Mouse (Mus musculus) kidney, adult 9 months (tissue): ENCODE measurements at regions not wholly inside any gene's neighbourhood (a gene's known extent, or its start where the extent isn't known, plus 50 kb on each side); places are given as distances from the start of the nearest gene placed in this dataset.

Experiments
- DNase-seq: peaks from one replicate; pipeline ENCODE4 v3.0.0; 2022

DNA sequence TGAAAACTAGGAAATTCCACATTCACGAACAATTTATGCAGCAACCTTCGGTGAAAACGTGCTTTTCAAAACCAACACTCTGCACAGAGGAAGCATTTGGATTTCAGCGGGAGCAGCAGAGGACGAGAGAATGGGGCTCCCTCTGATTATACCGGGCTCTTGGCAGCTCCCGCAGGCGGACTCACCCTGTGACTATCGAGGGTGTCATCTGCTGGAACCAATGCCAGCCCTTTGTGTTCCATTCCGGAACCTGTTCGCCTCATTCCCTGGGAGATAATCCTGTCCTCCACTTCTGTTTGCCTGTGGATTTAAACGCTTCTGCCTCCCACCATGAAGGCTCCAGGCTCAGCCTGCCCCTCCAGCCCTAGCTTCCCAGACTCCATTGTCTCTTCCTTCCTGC lies 77.1 kb downstream of the Utp18 start:
- DNase-seq = no peak

DNA sequence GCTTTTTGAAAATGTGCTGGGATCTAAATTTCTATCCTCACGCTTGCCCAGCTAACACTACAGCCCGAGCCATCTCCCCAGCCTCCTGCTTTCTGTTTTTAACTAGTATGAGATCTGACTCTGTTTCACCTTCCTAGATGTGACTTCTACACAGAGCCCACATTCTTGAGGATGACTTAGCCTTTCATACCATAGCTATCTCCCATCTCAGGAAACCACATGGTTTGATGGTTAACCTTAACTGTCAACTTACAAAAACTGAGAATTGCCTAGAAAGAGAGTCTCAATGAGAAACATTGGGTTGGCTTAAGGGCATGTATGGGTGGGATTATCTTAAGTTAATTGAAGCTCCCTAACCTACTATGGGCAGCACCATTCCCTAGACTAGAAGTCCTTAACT lies 78.4 kb downstream of the Utp18 start:
- DNase-seq = no peak

DNA sequence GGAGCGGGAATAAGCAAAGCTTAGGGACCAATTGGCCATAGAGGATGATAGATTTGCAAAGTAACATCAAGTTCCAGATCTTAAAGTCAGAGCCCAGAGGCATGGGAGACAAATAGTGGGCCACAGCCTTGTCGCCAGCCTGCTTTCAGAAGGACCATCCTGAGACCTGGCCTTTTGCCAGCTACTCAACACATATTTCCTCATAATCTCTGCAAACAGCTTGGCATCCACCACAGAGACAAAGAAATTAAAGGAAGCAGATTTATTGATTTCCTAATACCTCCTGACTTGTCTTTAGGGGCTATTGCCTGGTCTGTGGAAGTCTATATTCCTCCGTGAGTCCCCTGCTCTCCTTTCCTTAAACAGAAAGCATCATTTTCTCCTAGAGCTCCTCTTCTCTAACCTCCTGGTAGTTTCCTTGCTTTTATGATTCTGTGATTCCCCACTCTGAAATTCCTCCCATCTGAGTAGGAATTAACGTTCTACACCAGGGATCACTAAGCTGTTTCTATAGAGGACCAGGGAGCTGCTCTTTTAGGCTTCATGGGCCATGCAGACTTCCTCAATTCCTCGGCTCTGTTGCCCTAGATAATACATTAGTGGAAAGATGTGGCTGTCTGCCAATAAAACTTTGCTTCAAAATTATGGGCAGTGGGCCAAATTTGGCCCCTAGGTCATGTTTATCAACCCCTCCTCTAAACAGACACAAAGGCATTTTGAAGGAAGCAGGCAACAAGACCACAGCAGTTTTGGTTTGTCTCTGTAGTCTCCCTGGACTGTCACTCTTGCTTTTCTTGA lies 114.2 kb downstream of the Utp18 start:
- no peak for DNase-seq

DNA sequence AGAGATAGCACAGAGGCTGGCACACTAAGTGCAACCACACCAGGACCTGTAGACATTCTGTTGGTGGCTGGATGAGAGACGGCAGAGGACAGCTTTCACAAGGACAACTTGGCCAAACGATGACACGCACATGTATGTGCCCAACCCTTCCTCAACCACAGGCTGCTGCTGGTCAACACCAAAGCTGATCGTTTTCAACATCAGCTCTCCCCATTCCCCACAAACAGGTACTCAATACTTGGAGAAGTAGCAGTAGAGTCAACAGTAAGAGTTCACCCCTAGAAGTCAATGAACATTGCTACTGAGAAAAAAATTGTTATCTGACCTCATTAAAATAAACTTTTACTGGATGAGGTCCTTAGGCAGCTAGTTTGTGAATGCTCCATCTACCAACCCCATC lies 119.6 kb downstream of the Utp18 start:
- DNase-seq = no peak

DNA sequence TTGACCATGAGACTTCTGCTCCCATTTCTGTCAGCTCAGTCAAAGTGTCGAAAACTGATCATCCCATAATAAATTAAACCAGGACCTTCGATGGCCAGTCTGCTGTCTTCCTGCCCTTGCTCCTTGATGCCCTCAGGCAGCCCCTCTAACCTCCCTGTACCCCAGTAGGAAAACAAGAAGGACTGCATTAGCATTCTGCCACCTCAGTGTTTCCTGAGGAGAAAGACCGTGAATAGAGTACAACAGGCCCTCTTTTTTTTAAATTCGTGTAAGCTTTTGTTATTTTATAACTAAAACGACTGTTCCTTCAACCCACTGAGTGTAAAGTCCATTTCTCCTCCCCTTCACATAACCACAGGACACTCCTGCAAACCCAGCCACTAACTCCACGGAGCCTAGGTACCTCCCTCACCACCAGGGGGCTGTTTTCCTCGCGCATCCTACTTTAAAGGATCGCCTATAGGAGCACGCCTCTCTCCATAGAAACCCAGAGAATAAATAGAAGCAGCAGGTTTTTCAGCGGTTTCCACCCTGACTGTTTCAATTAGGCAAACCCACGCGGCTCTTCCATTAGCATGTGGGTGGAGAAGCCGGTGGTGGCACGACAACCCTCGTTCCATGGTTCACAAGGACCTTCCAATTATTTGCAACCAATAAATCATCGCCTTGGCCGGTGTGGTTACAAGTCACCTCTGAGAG lies 122.6 kb downstream of the Utp18 start:
- peak; percentile 79 for DNase-seq

DNA sequence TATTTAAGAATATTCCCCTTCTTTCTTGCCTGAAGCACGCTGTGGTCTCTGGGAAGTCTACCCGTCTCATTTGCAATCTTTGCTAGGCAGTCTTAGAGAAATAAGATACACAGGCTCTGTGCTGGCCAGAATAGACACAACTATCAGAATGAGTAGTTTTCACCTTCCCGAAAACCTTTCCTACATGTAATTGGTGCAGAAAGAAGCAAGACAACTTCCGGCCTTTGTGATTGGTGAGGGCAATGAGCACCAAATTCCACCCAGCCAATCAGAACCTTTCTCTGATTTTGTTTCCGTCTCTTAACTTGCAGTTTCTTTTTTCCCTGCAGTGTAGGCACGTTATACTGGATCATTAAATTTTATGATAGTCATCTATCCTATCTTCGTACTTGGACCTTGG lies 127.7 kb downstream of the Utp18 start:
- no peak for DNase-seq

DNA sequence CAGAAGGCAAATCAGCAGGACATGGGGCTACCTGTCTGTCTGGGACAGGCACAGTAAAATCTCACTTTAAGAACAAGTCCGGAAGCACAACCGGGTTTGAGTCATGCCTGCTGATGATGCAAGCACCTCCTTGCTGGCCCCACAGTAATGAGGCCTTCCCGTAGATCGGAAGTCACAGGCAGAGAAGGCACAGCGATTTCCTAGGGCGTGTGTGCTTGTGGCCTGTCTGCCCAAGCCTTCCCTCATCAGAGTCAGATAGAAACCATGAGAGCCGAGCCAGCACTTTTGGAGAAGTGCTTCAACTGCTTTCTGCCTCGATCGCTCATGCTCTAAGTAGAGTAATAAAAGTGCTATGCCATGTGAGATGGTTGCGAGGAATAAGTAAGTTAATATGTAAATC lies 148.9 kb downstream of the Utp18 start:
- no peak for DNase-seq

DNA sequence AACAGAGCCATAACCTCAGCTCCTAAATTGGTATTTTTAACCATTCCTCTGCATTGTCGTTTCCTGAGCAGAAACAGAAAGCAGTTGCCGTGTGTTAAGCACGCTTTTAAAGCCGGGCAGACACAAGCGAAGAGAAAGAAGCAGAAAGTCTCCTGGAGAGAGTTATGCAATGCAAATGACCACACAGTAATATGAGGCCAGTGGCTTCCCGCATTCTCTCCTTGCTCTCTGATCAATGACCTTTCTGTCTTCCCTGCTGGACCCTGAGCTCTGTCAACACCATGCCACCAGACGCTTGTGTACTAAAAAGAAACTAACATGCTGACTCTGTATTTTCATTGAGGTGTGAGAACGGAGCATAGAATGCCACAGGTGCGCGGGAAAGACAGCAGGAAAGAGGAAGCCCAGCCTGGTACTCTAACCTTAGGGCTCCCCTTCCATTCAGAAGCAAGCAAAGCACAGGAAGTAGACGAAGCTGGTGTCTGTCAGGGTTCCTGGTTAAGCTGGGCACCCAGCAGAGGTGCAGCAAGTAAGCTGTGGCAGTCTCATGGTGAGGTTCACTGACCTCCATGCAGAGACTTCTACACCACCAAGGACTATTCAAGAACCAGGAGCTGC lies 151.9 kb downstream of the Utp18 start:
- DNase-seq = peak; percentile 42

DNA sequence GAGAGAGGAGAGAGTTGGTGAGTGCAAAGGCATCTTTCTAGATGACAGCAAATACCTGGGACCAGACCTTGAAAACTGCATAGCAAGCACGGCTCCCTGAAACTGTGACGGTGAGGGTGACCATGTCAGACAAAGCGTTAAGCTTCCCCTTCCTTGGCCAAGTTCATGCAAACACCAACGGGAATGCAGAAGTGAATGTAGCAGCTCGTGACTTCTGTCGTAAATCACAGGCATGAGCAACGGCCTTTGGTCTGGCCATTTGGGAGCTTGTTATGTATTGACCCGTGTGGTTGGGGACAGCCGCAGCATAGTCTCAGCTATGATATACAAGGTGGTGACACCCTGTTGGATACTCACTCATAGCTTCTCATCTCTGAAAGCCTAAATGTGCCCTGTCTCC lies 156.4 kb downstream of the Utp18 start:
- no peak for DNase-seq

DNA sequence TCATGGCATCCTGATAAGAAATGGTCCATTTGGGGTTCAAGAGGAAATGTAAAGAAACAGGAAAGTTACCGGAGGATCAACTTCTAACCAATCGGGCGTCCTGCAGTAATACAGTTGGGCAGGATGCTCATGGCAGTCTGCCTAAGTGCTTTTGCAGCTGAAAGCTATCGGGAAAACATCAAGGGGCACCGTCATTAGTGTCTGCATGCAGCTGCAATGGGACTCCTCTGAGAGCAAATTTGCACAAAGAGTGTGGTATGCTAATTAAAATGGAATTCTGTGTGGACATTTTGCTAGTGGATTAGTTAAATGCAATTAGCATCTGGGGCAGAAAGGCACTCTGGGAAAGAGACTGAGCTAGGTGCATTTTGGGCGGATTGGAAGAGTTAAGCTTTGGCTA lies 160.3 kb downstream of the Utp18 start:
- DNase-seq = no peak

DNA sequence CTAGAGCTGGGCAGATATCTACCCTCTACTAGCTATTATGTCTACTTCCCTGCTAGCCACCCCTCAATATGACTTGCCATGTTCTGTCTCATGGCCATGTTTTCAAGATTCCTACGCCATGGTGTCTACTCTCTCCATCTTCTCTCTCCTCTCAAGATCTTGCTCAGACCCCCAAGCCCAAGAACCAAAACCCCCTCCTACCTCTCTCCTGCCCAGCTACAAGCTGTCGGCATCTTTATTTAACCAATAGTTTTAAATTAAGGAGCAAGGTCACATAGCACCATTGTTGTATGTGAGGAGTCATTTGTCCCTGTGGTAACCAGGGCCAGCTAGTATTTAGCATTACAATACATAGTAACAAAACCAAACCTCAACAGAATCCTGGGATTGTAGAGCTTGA lies 166.4 kb downstream of the Utp18 start:
- DNase-seq = no peak

DNA sequence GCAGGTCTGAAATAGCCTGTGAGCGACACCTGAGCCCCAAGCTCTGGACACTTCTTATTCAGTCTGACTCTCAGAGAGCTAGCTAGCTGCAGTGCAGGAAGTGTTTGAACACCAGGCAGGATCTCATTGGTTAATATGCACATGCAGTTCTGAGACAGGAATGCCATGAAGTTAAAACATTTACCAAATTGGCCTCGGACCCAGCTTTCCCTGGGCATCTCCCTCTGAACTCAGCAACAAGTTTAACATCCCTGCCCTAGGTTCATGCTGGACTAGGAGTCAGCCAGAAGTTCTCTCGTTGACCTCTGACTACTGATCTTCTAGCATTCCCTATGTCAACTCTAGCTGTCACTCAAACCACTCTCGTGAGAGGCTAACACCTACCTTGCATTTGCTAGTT lies 175.9 kb downstream of the Utp18 start:
- DNase-seq = peak; percentile 91

DNA sequence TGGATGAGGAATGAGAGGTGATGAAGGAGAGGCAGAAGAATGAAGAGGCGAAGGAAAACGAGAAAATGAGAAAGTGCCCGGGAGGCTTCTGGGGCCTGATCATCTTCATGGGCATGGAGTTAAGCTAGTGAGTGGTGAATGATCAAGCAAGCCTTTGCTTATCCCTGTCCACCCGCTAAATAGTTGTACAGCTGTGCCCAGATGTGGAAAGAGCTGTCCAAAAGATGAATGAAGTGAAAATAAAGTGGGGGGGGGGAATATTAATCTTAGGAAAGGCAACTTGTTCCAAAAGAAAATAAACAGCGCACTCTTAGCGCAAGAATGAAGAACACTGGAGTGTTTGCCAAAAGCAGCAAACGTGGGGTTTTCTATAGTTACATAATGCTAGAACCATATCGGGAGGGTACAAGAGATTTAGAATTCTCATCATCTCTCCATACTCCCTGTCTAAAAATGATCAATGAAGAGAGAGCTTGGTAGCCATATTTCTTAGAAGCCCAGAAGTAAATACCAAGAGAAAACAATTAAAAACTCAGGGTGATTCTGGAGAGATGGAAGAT lies 188.5 kb downstream of the Utp18 start:
- no peak for DNase-seq

DNA sequence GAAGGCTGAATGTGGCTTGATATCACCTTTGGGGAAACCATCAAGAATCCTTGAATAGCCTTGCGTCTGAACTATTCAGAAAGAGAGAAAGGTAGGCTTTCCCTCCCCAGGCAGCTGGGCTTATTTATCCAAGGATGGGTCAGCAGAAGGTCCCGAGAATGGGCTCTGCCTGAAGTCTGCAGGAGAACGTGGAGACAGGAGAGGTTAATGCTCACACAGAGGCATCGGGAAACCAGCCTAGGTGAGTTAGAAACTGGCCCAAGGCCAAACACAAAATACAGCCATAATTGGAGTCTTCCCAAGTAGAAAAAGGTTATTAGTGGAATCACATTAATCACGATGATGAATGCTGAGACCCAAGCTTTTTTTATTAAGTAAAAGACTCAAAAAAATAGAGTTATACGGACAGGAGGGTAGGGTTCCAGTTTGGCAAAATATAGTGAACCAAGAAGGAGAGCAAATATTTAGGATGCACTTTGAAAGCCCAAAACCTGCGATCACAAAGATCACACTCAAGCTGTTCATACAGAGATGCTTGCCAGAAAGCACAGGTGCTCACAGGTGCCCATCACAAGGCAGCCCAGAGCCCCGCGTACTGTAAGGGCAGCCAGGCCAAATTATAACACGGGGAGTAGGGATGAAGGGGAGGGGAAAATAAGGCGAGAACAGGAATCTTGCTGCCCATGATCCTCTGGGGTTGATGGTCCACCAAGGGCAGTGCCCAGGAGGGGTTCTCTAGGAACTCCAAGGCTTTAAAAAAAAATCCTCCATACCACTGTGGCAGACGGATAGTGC lies 189.3 kb downstream of the Utp18 start:
- DNase-seq = no peak

DNA sequence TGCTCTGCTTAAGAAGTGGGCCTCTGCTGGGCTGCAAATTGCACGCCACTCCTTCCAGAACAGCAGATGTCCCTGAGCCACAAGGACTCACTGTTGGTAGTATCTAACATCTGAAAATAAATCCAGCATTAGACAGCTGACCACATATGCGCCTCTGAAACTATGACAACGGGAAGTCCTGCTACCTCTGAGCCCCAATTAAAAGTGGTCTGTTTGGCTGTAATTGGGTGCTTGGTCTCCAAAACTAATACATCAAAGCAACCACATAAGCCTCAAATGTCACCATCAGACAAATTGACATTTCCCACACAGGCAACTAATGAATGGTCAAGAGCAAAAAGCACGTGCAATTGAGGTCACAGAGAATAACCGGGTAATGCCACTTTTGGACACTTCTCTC lies 201.9 kb downstream of the Utp18 start:
- no peak for DNase-seq

DNA sequence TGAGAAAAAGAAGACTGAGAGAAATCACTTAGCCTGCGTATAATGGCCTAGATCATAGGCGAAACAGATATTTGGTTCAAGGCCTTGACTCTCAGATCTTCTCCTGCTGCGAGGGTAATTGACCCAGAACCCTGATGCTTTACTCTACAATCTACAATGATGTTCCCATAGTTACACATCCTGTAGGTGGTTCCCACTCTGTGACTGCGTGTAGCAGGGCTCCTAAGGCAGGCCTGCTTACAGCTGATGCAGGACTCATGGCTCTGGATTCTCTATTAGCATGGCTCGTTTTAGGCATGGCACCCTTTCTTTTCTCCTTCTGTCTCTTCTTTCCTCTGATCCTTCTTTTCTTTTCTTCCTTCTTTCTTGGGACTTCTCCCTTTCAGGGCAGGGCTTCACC lies 209.3 kb downstream of the Utp18 start:
- no peak for DNase-seq

DNA sequence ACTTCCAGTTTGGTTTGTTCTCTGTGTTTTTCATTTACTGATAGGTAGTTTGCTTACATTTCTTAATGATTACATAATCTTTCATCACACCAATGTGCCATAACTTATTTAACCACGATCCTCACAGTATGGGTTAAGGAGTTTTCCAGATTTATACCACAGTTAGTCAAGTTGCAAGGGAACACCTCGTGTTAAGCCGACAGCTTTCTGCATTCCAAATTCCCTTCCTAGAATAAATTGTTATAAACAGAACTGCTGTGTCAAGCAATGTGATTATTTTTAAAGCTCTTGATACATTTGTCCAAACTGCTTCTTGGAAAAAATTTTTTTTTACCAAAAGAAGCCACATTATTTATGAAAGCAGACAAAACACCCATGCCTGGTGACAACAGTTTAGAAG lies 213.5 kb downstream of the Utp18 start:
- no peak for DNase-seq

DNA sequence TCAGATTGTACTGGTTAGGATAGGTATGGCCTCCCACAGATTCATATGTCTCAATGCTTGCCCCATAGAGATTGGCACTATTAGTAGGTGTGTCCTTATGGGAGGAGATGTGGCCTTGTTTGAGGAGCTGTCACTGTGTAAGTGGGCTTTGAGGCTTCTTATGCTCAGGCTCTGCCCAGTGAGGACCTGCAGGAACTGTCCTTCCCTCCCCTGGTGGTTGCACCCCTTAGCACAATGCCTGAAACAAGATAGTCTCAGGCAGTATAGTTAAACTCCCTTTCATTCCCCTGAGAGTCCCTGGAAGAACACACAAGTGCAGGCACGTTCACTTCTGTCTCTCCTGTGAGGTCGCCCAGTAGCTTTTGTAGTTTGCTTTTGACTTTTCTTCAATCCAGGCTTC lies 223.9 kb downstream of the Utp18 start:
- DNase-seq = no peak

DNA sequence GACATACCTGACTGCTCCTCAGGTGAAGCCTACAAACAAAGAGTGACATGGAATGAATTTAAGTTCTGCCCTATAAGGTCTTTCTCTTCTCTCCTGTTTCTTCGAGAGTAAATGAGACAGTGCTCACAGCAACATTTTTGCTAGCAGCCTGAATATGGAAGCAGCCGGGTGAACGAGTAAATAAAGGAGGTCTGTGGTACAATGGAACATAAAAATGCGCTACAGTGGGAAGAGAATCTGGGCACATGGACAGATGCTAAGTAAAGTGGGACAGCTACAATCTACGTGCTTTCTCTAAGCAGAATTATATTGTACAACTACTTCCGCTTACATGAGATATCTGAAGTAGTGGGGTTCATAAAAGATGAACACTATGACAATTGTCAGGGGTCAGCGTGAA lies 225.2 kb downstream of the Utp18 start:
- DNase-seq = no peak

DNA sequence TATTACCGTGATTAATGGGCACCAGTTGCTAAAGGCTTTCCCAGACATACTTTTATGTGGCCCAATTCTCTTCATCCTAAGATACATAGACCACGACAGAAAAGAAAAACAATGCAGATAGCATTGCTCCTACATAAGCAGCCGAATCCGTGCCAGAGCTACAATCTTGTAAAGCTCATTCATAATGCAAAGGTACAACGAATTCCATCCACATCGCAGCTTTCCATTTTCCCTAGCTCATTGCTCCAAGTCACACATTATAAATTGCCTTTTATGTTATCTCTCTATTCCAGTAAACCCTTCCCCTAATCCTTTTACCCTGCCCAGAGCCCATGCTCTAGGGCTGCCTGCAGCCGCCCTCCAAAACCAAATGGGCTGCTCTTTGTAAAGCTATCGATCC lies 226.8 kb downstream of the Utp18 start:
- no peak for DNase-seq

DNA sequence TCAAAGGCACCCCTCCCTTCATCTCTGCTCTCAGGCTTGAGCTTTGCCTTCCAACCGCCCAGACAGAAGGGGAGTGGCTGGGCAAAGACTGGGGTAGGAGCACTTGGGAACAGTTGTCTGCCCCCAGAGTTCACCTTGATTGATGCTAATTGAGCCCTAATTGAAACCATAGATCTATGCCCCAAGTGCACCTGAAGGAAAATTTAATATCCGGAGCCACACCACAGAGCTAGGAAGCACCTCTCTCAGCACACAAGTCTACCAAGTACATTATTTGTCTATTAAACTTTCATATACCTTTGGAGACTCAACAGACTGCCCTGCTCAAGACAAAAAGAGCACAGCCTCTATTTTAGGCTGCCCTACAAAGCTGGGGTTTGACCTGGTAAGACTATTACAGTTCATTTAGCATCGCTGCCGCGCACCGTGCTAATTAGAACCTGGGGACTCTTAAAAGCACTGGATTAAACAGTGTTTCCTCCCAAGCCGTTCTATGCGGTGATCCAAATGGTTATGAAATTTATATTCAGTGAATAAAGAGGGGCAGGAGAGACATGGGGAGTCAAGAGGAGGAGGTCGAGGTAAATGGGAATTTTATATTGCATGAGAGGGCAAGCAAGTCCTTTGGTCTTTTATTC lies 229.8 kb downstream of the Utp18 start:
- DNase-seq = no peak

DNA sequence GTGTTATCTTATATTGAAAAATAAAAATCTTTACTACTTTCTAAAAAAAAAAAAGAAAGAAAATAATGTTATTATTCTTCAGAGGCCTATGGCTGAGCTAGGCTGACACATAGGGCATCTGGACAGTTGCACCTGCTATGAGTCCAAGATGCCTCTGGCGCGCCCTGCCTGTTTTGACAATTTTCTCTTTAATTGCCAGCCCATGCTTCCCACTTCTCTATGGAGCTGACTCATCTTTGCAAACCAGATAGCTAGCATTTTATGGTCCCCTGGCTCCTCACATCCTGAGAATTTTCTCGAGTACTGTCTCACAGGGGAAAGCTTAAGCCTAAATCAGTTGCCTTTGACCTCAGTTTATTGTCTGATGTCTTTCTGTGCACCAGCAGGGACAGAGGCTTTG lies 232.2 kb downstream of the Utp18 start:
- no peak for DNase-seq

DNA sequence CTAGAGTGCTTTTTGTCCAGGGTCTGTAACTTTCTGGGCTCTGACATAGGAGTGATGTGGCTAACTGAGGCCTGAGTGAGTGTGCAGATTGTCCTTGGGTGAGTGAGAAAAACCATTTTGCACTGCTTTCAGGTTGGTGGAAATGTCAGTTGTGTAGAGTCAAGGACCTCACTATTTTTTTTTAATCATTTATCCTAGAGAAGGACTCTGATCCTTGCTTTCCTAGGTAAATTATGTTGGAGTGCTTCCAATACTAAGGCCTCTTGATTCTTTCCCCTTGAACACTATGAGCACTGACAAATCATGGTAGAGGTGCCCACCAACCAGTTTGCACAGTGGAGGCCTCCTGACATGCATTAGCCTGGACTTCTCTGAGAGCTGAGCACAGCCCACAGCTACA lies 233.6 kb downstream of the Utp18 start:
- peak; percentile 55 for DNase-seq
